Mouse (Mus musculus) heart, embryonic 14.5 days (tissue): ENCODE measurements at regions not wholly inside any gene's neighbourhood (a gene's known extent, or its start where the extent isn't known, plus 50 kb on each side); places are given as distances from the start of the nearest gene placed in this dataset.

Source experiments
- ATAC-seq: fragments of 200-750 bp; cut with Nextera tagmentation; 2 replicates; pipeline ENCODE4 v1.8.0; 2017; ENCODE audit warnings: low read depth, moderate TSS enrichment; ENCODE audit not compliant: insufficient number of reproducible peaks, insufficient read depth, low FRiP score
- H3K27ac ChIP-seq, 2 experiments: fragments of 200-500 bp in 1 of 2; fragments of 300-500 bp in 1 of 2; sonication (generic) in 1 of 2; replicated peaks in 1 of 2; 2 replicates each; pipeline ENCODE4 v1.5.1; 2012 to 2014; ENCODE audit warnings: low read depth in 2 of 2, low read length in 2 of 2, control low read depth in 1 of 2, mild to moderate bottlenecking in 1 of 2, mixed read lengths in 1 of 2; ENCODE audit not compliant: control insufficient read depth in 1 of 2, insufficient read depth in 1 of 2
- H3K27me3 ChIP-seq: fragments of 300-500 bp; sonication (generic); 2 replicates; pipeline ENCODE4 v1.6.1; 2014; ENCODE audit warnings: mild to moderate bottlenecking, low read length, control low read depth; ENCODE audit not compliant: control insufficient read depth, insufficient read depth
- H3K36me3 ChIP-seq: fragments of 300-500 bp; sonication (generic); 2 replicates; pipeline ENCODE4 v1.6.1; 2014; ENCODE audit warnings: mild to moderate bottlenecking, control low read depth, low read length, mixed read lengths; ENCODE audit not compliant: control insufficient read depth, insufficient read depth
- H3K4me1 ChIP-seq, 2 experiments: fragments of 200-500 bp in 1 of 2; fragments of 300-500 bp in 1 of 2; sonication (generic) in 1 of 2; 2 replicates each; pipeline ENCODE4 v1.6.1; 2012 to 2014; ENCODE audit warnings: low read length in 2 of 2, control low read depth in 1 of 2, mixed read lengths in 1 of 2; ENCODE audit not compliant: control insufficient read depth in 2 of 2, insufficient read depth in 2 of 2
- H3K4me2 ChIP-seq: fragments of 300-500 bp; sonication (generic); 2 replicates; pipeline ENCODE4 v1.6.1; 2014; ENCODE audit warnings: mild to moderate bottlenecking, low read length
- H3K4me3 ChIP-seq, 2 experiments: fragments of 200-500 bp in 1 of 2; fragments of 300-500 bp in 1 of 2; sonication (generic) in 1 of 2; 2 replicates each; pipeline ENCODE4 v1.5.1; 2012 to 2014; ENCODE audit warnings: low read length in 2 of 2, mild to moderate bottlenecking in 2 of 2, control low read depth in 1 of 2, low read depth in 1 of 2, moderate library complexity in 1 of 2; ENCODE audit not compliant: control insufficient read depth in 1 of 2, insufficient read depth in 1 of 2
- H3K9ac ChIP-seq: fragments of 300-500 bp; sonication (generic); 2 replicates; pipeline ENCODE4 v1.6.1; 2014; ENCODE audit warnings: mild to moderate bottlenecking, low read length
- H3K9me3 ChIP-seq: fragments of 300-500 bp; sonication (generic); 2 replicates; pipeline ENCODE4 v1.6.1; 2016; ENCODE audit warnings: low read length, control low read depth; ENCODE audit not compliant: control insufficient read depth
- WGBS: fragments of 180-500 bp; shearing (Covaris S2); extraction: QIAGEN DNeasy Blood & Tissue Kit; methylation state at CpG from one replicate; pipeline ENCODE4 v1.1.7; 2014; 5-methylcytosine and 5-hydroxymethylcytosine counted together

DNA sequence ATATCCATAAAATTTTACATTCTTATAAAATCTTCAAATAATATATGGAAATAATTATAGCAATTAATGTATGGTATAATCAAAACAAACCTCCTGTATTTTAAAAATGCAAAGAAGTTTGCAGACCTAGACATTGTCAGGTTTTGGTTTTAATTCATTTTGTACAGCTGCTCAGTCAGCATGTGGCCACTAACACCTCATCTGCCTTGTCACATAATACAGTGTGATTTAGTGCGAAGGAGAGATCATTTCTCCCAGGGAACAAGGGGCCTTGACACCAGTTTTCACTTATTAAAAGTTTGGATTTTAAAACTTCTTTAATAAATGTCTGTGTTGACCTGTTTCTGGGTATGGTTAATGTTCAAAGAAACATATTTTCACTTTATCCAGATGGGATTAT lies 1126.6 kb upstream of the Pcdh20 start:
- H3K4me2 ChIP-seq = no peak overlapping the region
- no peaks in the 10 kb centered on the region for H3K9me3 ChIP-seq
- ATAC-seq = no peak

DNA sequence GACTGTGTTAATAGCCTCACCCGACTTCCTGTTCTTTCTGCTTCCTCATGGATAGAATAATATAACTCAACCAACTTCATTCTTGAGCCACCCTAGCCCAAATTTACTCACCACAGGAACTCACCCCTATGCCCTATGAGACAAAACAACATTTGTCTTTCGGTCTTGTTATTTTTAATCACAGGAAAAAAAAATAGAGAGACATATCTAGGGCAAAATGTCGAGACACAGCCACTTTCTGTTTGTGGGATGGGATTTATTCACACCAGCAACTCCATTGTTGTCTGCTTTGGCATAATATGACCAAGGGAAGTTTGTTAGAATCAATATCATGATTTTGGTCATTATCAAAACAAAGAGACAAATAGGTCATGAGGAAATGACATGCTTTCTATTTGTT lies 1102.4 kb upstream of the Pcdh20 start:
- H3K27ac ChIP-seq = no peak overlapping the region
- no peak overlapping the region for H3K9ac ChIP-seq
- H3K9me3 ChIP-seq = no peaks in the 10 kb centered on the region
- no peaks in the 10 kb centered on the region for H3K36me3 ChIP-seq
- H3K4me2 ChIP-seq = no peak overlapping the region
- H3K27me3 ChIP-seq = no peaks in the 10 kb centered on the region
- WGBS = 62% methylated on average over 3 of the region's 3 CpGs
- no peak overlapping the region for H3K4me3 ChIP-seq
- no peaks in the 10 kb centered on the region for H3K4me1 ChIP-seq
- ATAC-seq = no peak

More for the DNA sequence above, 1126.6 kb upstream of the Pcdh20 start:
- Histone ChIP-seq H3K4me3 (no peak overlapping the region), H3K4me1 (no peaks in the 10 kb centered on the region), H3K27me3 (no peaks in the 10 kb centered on the region), H3K36me3 (no peaks in the 10 kb centered on the region), H3K9ac (no peak overlapping the region), H3K27ac (no peak overlapping the region)
- WGBS = 72% methylated on average over 1 of the region's 1 CpGs

DNA sequence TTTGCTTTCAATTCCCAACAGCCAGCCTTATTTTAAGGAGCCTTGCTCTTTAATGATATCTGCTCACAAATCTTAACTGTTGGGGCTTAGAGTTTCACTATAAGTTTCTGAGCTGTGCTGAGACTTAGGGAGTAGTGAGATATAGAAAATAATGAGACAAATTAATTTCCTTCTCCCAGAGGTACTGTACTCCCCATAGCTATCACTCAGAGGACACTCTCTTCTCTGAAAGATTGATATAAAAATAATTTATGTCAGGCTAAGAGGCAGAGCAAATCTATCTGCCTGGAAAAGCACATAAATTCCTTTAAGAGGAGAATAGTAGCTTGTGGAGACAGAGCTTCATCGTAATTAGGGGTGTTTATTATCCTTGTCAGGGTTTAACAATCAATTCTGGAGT lies 1100.5 kb upstream of the Pcdh20 start:
- no peaks in the 10 kb centered on the region for H3K9me3 ChIP-seq
- no peak overlapping the region for H3K4me3 ChIP-seq
- H3K9ac ChIP-seq = no peak overlapping the region
- no peaks in the 10 kb centered on the region for H3K4me1 ChIP-seq
- WGBS = 76% methylated on average over 1 of the region's 1 CpGs
- H3K27ac ChIP-seq = no peak overlapping the region
- H3K27me3 ChIP-seq = no peaks in the 10 kb centered on the region
- H3K4me2 ChIP-seq = no peak overlapping the region
- H3K36me3 ChIP-seq = no peaks in the 10 kb centered on the region
- ATAC-seq = no peak

DNA sequence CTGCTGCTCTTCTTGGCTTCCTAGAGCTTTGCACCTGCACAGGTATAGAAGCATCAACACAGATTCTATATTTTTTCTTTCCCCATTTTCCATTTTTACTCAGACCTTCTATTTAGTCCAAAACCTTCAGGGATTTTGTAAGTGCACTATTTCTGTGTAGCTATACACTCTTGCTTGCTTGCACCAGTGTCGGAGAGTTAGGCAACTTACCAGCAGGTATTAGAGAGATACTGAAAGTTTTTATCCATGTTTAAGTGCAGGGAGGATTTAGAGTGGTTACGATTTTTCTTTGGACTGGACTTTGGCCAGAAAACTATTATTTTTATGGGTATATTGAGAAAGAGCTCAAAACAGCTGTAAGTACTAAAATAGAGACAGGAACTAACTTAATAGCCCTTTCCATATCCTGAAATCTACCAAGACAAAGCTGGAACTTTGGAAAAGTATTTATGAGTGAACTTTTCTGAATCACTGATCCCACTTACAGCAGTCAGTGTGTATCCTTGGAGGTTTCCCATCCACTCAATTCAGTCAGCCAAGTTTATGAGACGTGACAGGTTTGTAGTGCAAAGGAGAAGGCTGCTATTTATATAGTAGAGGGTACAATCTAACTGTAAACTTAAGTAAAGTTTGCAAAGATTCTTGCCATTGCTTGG lies 1088.8 kb upstream of the Pcdh20 start:
- Histone ChIP-seq H3K27me3 (no peaks in the 10 kb centered on the region), H3K4me1 (no peaks in the 10 kb centered on the region), H3K36me3 (no peaks in the 10 kb centered on the region), H3K4me3 (no peak overlapping the region), H3K4me2 (no peak overlapping the region), H3K9me3 (no peaks in the 10 kb centered on the region), H3K9ac (no peak overlapping the region), H3K27ac (no peak overlapping the region)
- no peak for ATAC-seq
- 66% methylated on average over 3 of the region's 3 CpGs for WGBS

DNA sequence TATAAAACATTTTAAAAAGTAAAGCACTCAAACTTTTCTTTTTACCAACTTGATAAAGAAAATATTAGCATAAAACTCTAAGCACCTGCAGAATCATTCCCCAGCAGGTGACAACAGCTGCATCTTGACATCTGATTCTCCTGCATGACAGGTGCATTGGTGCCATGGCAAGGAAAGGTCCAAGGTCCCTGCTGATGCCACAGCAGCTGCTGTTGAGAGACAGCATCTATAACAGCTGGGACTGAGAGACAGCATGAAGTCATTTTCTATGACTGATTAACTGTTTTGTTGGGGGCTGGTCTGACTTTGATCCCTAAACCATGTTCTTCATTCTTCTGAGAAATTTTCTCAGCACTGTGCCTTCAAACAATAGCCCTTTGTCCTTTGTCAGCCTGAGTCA lies 1086.1 kb upstream of the Pcdh20 start:
- Histone ChIP-seq H3K4me2 (no peak overlapping the region), H3K9ac (no peak overlapping the region), H3K27me3 (no peaks in the 10 kb centered on the region), H3K27ac (no peak overlapping the region), H3K9me3 (no peaks in the 10 kb centered on the region), H3K4me3 (no peak overlapping the region), H3K36me3 (no peaks in the 10 kb centered on the region), H3K4me1 (no peaks in the 10 kb centered on the region)
- no peak for ATAC-seq

DNA sequence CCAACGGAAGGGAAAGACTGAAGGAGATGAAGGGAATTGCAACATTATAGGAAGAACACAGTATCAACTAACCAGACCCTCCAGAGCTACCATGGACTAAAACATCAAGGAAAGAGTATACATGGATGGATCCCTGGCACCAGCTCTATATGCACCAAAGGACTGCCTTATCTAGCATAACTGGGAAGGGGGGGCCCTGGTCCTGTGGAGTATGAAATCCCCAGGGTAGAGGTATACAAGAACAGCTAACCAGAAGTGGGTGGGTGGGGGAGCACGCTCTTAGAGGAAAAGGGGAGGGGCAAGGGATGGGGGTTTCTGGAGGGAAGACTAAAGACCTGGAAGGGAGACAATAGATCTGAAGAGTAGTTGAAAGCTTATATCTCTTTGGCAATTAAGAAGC lies 1085.0 kb upstream of the Pcdh20 start:
- WGBS = 66% methylated on average over 2 of the region's 2 CpGs
- no peak overlapping the region for H3K27ac ChIP-seq
- H3K27me3 ChIP-seq = no peaks in the 10 kb centered on the region
- ATAC-seq = no peak
- no peaks in the 10 kb centered on the region for H3K36me3 ChIP-seq
- no peak overlapping the region for H3K4me3 ChIP-seq
- H3K4me2 ChIP-seq = no peak overlapping the region
- no peak overlapping the region for H3K9ac ChIP-seq
- no peaks in the 10 kb centered on the region for H3K4me1 ChIP-seq
- H3K9me3 ChIP-seq = no peaks in the 10 kb centered on the region

DNA sequence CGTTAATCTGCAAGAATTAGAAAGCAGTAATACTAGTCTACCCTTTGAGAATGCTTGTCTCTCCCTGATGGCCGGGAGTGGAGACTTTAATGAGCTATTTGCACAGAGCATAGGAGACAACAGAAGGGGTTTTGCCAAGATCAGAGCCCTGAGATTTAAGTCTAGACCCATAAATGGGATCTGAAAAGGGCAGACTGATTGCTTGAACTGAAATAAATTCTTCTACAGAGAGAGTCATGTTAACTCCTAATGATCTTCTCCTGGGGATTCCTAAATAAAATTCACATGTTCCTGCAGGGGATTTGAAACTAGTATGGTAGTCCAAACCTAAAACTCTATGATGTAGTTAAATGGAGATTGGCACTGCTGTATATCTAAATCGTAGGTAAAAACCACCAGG lies 1082.9 kb upstream of the Pcdh20 start:
- H3K27me3 ChIP-seq = no peaks in the 10 kb centered on the region
- no peak for ATAC-seq
- H3K4me2 ChIP-seq = no peak overlapping the region
- H3K4me1 ChIP-seq = no peaks in the 10 kb centered on the region
- H3K27ac ChIP-seq = no peak overlapping the region
- H3K9ac ChIP-seq = no peak overlapping the region
- no peaks in the 10 kb centered on the region for H3K36me3 ChIP-seq
- H3K9me3 ChIP-seq = no peaks in the 10 kb centered on the region
- no peak overlapping the region for H3K4me3 ChIP-seq
- 82% methylated on average over 3 of the region's 3 CpGs for WGBS
